27 mouse cellular contexts compared by ENCODE assay signal in genomic region chr8:110925691-110926140, GRCm38 (mm10). TPM values are rescaled to one million over a fixed set of nuclear protein-coding genes. Genes with fewer than 3 reads are reported as not detected.
DNase-seq lines count a peak whose midpoint lies in the region; ATAC-seq and TF ChIP-seq lines count a peak whose summit lies in the region.
"Had no signal": no experiment of that assay in that cellular context is flagged by ENCODE, and none has a peak within 500 bp of the region (broad histone marks: within the 10 kb centered on the region; RNA-seq: fewer than 3 reads in every experiment).

No protein-coding gene starts in this region.

- peak; percentile 87 for DNase-seq in CH12.LX (ENCODE audit: extremely low read depth)
- no peak for DNase-seq in liver, postnatal 0 days
- DNase-seq in layer of hippocampus, adult 18-20 months (ENCODE audit: low spot score in 2 of 2), result no peak
- DNase-seq in left cerebral cortex, adult 11 months (ENCODE audit: low spot score), result no peak
- DNase-seq: adrenal gland, postnatal 14 days; B cell, adult 2 months; cerebellum, adult 11-12 months; cerebellum, adult 9-11 months; kidney, adult 11 months; kidney, postnatal 14 days; lung, adult 18-20 months; right cerebral cortex, adult 18-20 months; spleen, adult 18-20 months had no signal

- peaks cover 4% of the 10 kb centered on the region for H3K9me3 ChIP-seq in CH12.LX (replicated peaks; ENCODE audit: low read length)
- no peaks in the 10 kb centered on the region for H3K9me3 ChIP-seq in liver, embryonic 12.5 days (replicated peaks)
- H3K9me3 ChIP-seq in liver, postnatal 0 days (ENCODE audit: low read length), result no peaks in the 10 kb centered on the region
- H3K9me3 ChIP-seq: hindbrain, embryonic 12.5 days; limb, embryonic 12.5 days; midbrain, embryonic 13.5 days; neural tube, embryonic 12.5 days had no signal

- H3K27me3 ChIP-seq in CH12.LX (replicated peaks), result no peaks in the 10 kb centered on the region
- no peaks in the 10 kb centered on the region for H3K27me3 ChIP-seq in liver, embryonic 12.5 days (replicated peaks)
- no peaks in the 10 kb centered on the region for H3K27me3 ChIP-seq in liver, postnatal 0 days (ENCODE audit: insufficient read depth, low read length)
- H3K27me3 ChIP-seq: hindbrain, embryonic 12.5 days; limb, embryonic 12.5 days; midbrain, embryonic 13.5 days; neural tube, embryonic 12.5 days; Patski had no signal

- peaks cover 4 to 25% of the 10 kb centered on the region in 2 experiments for H3K36me3 ChIP-seq in CH12.LX (replicated peaks in 1 of 2; ENCODE audit: control insufficient read depth in 1 of 2, insufficient read depth in 1 of 2, low read length in 1 of 2)
- H3K36me3 ChIP-seq in liver, embryonic 12.5 days, result peaks cover 55% of the 10 kb centered on the region
- H3K36me3 ChIP-seq in liver, postnatal 0 days (replicated peaks; ENCODE audit: insufficient read depth, low read length), result 0 out of 2 replicates have a peak, but pooled peaks cover 4% of the 10 kb centered on the region

- in situ Hi-C loops in CH12.LX (cut with MboI; ENCODE audit: low pct_ligation_motif_present, low pct_unique_long_range_greater_than_20kb, low sequenced_read_pairs), result no loop called here

- peak; percentile 29 for ATAC-seq in activated CD4-positive, CD25-positive, alpha-beta regulatory T cell, adult 4 months
- no peak for ATAC-seq in liver, embryonic 12.5 days
- no peak for ATAC-seq in liver, postnatal 0 days
- ATAC-seq: forebrain, embryonic 16.5 days; hindbrain, postnatal 0 days; lung, postnatal 0 days; midbrain, embryonic 13.5 days; Patski had no signal

- peak overlapping the region; percentile 84 for H3K27ac ChIP-seq in CH12.LX (ENCODE audit: insufficient read depth, low read depth)
- peak overlapping the region; percentile 96 for H3K27ac ChIP-seq in liver, embryonic 12.5 days
- H3K27ac ChIP-seq in liver, postnatal 0 days (ENCODE audit: low read depth), result peak overlapping the region; percentile 62; the same call in 1 of the 2 replicates
- H3K27ac ChIP-seq: hindbrain, embryonic 12.5 days; hindbrain, postnatal 0 days; left cerebral cortex, adult 2 months; limb, embryonic 12.5 days; macrophage; midbrain, embryonic 13.5 days; neural tube, embryonic 12.5 days; stomach, postnatal 0 days had no signal

- no peak; the same call in 1 of the 2 replicates for TF ChIP-seq RAD21 in CH12.LX (IDR thresholded peaks at IDR 0.05; ENCODE audit: low read depth, low read length)

- peak overlapping the region; percentile 80 for H3K9ac ChIP-seq in CH12.LX (ENCODE audit: insufficient read depth, low read depth)
- H3K9ac ChIP-seq in liver, embryonic 12.5 days, result peak overlapping the region; percentile 50; the same call in 1 of the 2 replicates
- 0 out of 2 replicates have a peak overlapping the region, but pooled peaks have one; percentile 11 for H3K9ac ChIP-seq in liver, postnatal 0 days (replicated peaks)
- H3K9ac ChIP-seq: hindbrain, embryonic 12.5 days; limb, embryonic 12.5 days; midbrain, embryonic 13.5 days; neural tube, embryonic 12.5 days had no signal

- H3K4me3 ChIP-seq in CH12.LX (replicated peaks in 1 of 3; ENCODE audit: low read depth in 2 of 3, low read length in 2 of 3, poor library complexity in 1 of 3), result no peak overlapping the region
- H3K4me3 ChIP-seq in liver, embryonic 12.5 days, result no peak overlapping the region
- no peak overlapping the region for H3K4me3 ChIP-seq in liver, postnatal 0 days (ENCODE audit: low read depth, low read length)
- H3K4me3 ChIP-seq: erythroblast, embryonic 14.5 days; hindbrain, embryonic 12.5 days; left cerebral cortex, adult 2 months; limb, embryonic 12.5 days; midbrain, embryonic 13.5 days; neural tube, embryonic 12.5 days had no signal

- peak; percentile 33; the same call in 1 of the 2 replicates for TF ChIP-seq POLR2A in CH12.LX (IDR thresholded peaks at IDR 0.05; ENCODE audit: low read depth, low read length)

- H3K4me1 ChIP-seq in CH12.LX (ENCODE audit: control insufficient read depth in 1 of 2, insufficient read depth in 2 of 2), result peaks cover 21 to 77% of the 10 kb centered on the region in 2 experiments
- peaks cover 100% of the 10 kb centered on the region for H3K4me1 ChIP-seq in liver, embryonic 12.5 days
- peaks cover 41% of the 10 kb centered on the region for H3K4me1 ChIP-seq in liver, postnatal 0 days (ENCODE audit: insufficient read depth)

- no peak for TF ChIP-seq CTCF in CH12.LX (conservative IDR thresholded peaks at IDR 0.05 in 1 of 2, IDR thresholded peaks at IDR 0.05 in 1 of 2; ENCODE audit: low read depth in 2 of 2, low read length in 2 of 2)
- no peak for TF ChIP-seq CTCF in liver, postnatal 0 days (IDR thresholded peaks at IDR 0.05; ENCODE audit: low read depth)

- TF ChIP-seq EP300 in CH12.LX (IDR thresholded peaks at IDR 0.05; ENCODE audit: low read length), result peak; percentile 61; the same call in 1 of the 2 replicates
- TF ChIP-seq EP300 in liver, postnatal 0 days (IDR thresholded peaks at IDR 0.05; ENCODE audit: low read depth), result no peak

- H3K79me2 ChIP-seq in CH12.LX (replicated peaks; ENCODE audit: control insufficient read depth, extremely low read depth, insufficient read depth, poor library complexity, severe bottlenecking), result peaks cover 66% of the 10 kb centered on the region

- 68% methylated on average over 8 of the region's 8 CpGs for WGBS in liver, embryonic 12.5 days (ENCODE audit: insufficient replicate concordance)
- WGBS in liver, postnatal 0 days (ENCODE audit: insufficient replicate concordance), result 73% methylated on average over 8 of the region's 8 CpGs

- H3K4me2 ChIP-seq in CH12.LX (ENCODE audit: insufficient read depth, low read depth, poor library complexity, severe bottlenecking), result peak overlapping the region; percentile 92
- peak overlapping the region; percentile 48 for H3K4me2 ChIP-seq in liver, embryonic 12.5 days
- H3K4me2 ChIP-seq in liver, postnatal 0 days (ENCODE audit: low read depth, low read length), result no peak overlapping the region
- H3K4me2 ChIP-seq: hindbrain, embryonic 12.5 days; midbrain, embryonic 13.5 days; neural tube, embryonic 12.5 days had no signal

- dilution Hi-C loops in CH12.LX (cut with MboI; ENCODE audit: extremely low pct_ligation_motif_present, extremely low pct_unique_long_range_greater_than_20kb, low sequenced_read_pairs), result no loop called here

TF ChIP-seq in CH12.LX, 34 proteins besides CTCF, POLR2A, EP300 and RAD21:
- TF ChIP-seq IRF4 (IDR thresholded peaks at IDR 0.05; ENCODE audit: low read depth, low read length) (peak; percentile 60), ZKSCAN1 (IDR thresholded peaks at IDR 0.05; ENCODE audit: borderline replicate concordance, low read depth, low read length) (no peak), NELFE (IDR thresholded peaks at IDR 0.05; ENCODE audit: low read depth, low read length) (0 out of 2 replicates have a peak, but pooled peaks have one; percentile 52), USF1 (IDR thresholded peaks at IDR 0.05; ENCODE audit: low read depth, low read length) (no peak), MXI1 (IDR thresholded peaks at IDR 0.05; ENCODE audit: low read depth, low read length) (peak; percentile 80), TBP (conservative IDR thresholded peaks at IDR 0.05; ENCODE audit: low read depth, low read length) (0 out of 2 replicates have a peak, but pooled peaks have one; percentile 37), BHLHE40 (IDR thresholded peaks at IDR 0.05; ENCODE audit: low read depth, low read length) (peak; percentile 61), ZNF384 (IDR thresholded peaks at IDR 0.05; ENCODE audit: low read depth, low read length) (peak; percentile 94), JUND (conservative IDR thresholded peaks at IDR 0.05; ENCODE audit: low read depth, low read length) (no peak), RCOR1 (conservative IDR thresholded peaks at IDR 0.05; ENCODE audit: low read depth, low read length) (0 out of 2 replicates have a peak, but pooled peaks have one; percentile 45), MEF2A (IDR thresholded peaks at IDR 0.05; ENCODE audit: borderline replicate concordance, low read depth, low read length) (peak; percentile 85), ETS1 (conservative IDR thresholded peaks at IDR 0.05; ENCODE audit: low read depth, low read length) (peak; percentile 77), TCF12 (IDR thresholded peaks at IDR 0.05; ENCODE audit: low read depth, low read length) (peak; percentile 66; the same call in 1 of the 2 replicates), MAZ (IDR thresholded peaks at IDR 0.05; ENCODE audit: low read depth, low read length) (peak; percentile 30; the same call in 1 of the 2 replicates), CHD2 (IDR thresholded peaks at IDR 0.05; ENCODE audit: low read length) (peak; percentile 56; the same call in 1 of the 2 replicates), UBTF (IDR thresholded peaks at IDR 0.05; ENCODE audit: low read depth, low read length) (0 out of 2 replicates have a peak, but pooled peaks have one; percentile 16), POLR2AphosphoS2 (IDR thresholded peaks at IDR 0.05; ENCODE audit: low read depth, low read length) (no peak), CHD1 (IDR thresholded peaks at IDR 0.05; ENCODE audit: low read depth, low read length) (0 out of 2 replicates have a peak, but pooled peaks have one; percentile 37), SIN3A (IDR thresholded peaks at IDR 0.05; ENCODE audit: low read length) (peak; percentile 59), MAX (IDR thresholded peaks at IDR 0.05; ENCODE audit: low read length) (0 out of 2 replicates have a peak, but pooled peaks have one; percentile 34)

RNA-seq across cellular contexts. Expression of gene St3gal2, which starts 6.0 kb away (rescaled TPM):
- 14.6 and 16.9 TPM in 2 replicates for total RNA-seq in CH12.LX (2012; rRNA removed)
- total RNA-seq in CH12.LX (2014; rRNA removed), result 16.4 and 17.0 TPM in 2 replicates
- 41.4 and 44.5 TPM in 2 replicates for polyA plus RNA-seq in CH12.LX (2012; ENCODE audit: insufficient read length, low read depth)
- polyA plus RNA-seq in activated CD4-positive, CD25-positive, alpha-beta regulatory T cell, adult 4 months (2017; shearing (Covaris generic)), result 10 to 100 TPM in 1 of 2 experiments, 1 to 10 TPM in 1; 8.7 to 10.1 TPM
- polyA plus RNA-seq in liver, embryonic 12.5 days (2016; fragmentation: Nextera tagmentation; extraction: Ambion mirVana), result 36.7 and 40.3 TPM in 2 replicates
- polyA plus RNA-seq in liver, postnatal 0 days (2015; fragmentation: Nextera tagmentation; extraction: Ambion mirVana), result 8.1 and 10.1 TPM in 2 replicates
- total RNA-seq in layer of hippocampus, adult 18-20 months (2021), result 100 to 1,000 TPM; 101 to 103 TPM

RNA-seq across cellular contexts. Expression of gene Fuk, which starts 23.4 kb away (rescaled TPM):
- 14.3 and 14.4 TPM in 2 replicates for total RNA-seq in CH12.LX (2012; rRNA removed)
- 6.6 and 6.8 TPM in 2 replicates for total RNA-seq in CH12.LX (2014; rRNA removed)
- 6.4 and 7.0 TPM in 2 replicates for polyA plus RNA-seq in CH12.LX (2012; ENCODE audit: insufficient read length, low read depth)
- 1 to 10 TPM; 1.9 to 2.3 TPM for polyA plus RNA-seq in activated CD4-positive, CD25-positive, alpha-beta regulatory T cell, adult 4 months (2017; shearing (Covaris generic))
- 5.1 and 5.7 TPM in 2 replicates for polyA plus RNA-seq in liver, embryonic 12.5 days (2016; fragmentation: Nextera tagmentation; extraction: Ambion mirVana)
- polyA plus RNA-seq in liver, postnatal 0 days (2015; fragmentation: Nextera tagmentation; extraction: Ambion mirVana), result 1.9 and 2.2 TPM in 2 replicates
- 10 to 100 TPM; 22.3 to 22.4 TPM for total RNA-seq in layer of hippocampus, adult 18-20 months (2021)

Comparison
In these comparisons a context has a peak if more than half of its experiments do, and no peak if none do; other contexts are left out.
1. H3K9ac ChIP-seq: peak in every context shown above with its lines; median percentile 80 in CH12.LX; 50 in liver, embryonic 12.5 days; 11 in liver, postnatal 0 days.